Mouse (Mus musculus): ENCODE measurements around the gene Spen. TPM values are rescaled to one million over a fixed set of nuclear protein-coding genes. Genes with fewer than 3 reads are reported as not detected.
A peak's percentile ranks its signal among the peaks of the same experiment; 100 is the strongest.

Spen gene
- polyA plus RNA-seq (2015; fragmentation: Nextera tagmentation; extraction: Ambion mirVana): 7.4 and 10.5 TPM in 2 replicates

- Histone ChIP-seq H3K4me2 (replicated peaks) (peak within 1 kb of the TSS; percentile 94), H3K4me3 (replicated peaks) (peak within 1 kb of the TSS; percentile 94), H3K36me3 (no peaks in the 10 kb centered on the region), H3K9me3 (no peaks in the 10 kb centered on the region), H3K4me1 (replicated peaks) (peaks cover 7% of the 10 kb centered on the region), H3K27me3 (replicated peaks) (no peaks in the 10 kb centered on the region), H3K9ac (peak within 1 kb of the TSS; percentile 95), H3K27ac (peak within 1 kb of the TSS; percentile 99)
- peak; percentile 94 for ATAC-seq
- WGBS: under 1% methylated on average over 73 of the region's 88 CpGs
Observed at GRCm38 (mm10) chr4:141538408-141539212, at the start of gene Spen. Gene Spen (minus strand): TSS chr4:141538597.

- Histone ChIP-seq H3K4me3 (replicated peaks) (no peak overlapping the region), H3K36me3 (peaks cover 35% of the 10 kb centered on the region), H3K4me1 (replicated peaks) (no peaks in the 10 kb centered on the region), H3K27ac (no peak overlapping the region), H3K4me2 (replicated peaks) (no peak overlapping the region), H3K27me3 (replicated peaks) (no peaks in the 10 kb centered on the region), H3K9ac (no peak overlapping the region), H3K9me3 (no peaks in the 10 kb centered on the region)
- no peak for ATAC-seq
- WGBS: 91% methylated on average over 8 of the region's 8 CpGs
Observed at GRCm38 (mm10) chr4:141583919-141584318, 45.5 kb upstream of the Spen start.

GRCm38 (mm10) chr4:141581051-141581450 lies 42.7 kb upstream of the Spen start:
- H3K36me3 ChIP-seq: peaks cover 39% of the 10 kb centered on the region
- no peaks in the 10 kb centered on the region for H3K27me3 ChIP-seq (replicated peaks)
- no peak overlapping the region for H3K4me3 ChIP-seq (replicated peaks)
- no peaks in the 10 kb centered on the region for H3K9me3 ChIP-seq
- ATAC-seq: no peak
- peaks cover 4% of the 10 kb centered on the region; the same call in 1 of the 2 replicates for H3K4me1 ChIP-seq (replicated peaks)
- no peak overlapping the region for H3K9ac ChIP-seq
- no peak overlapping the region for H3K27ac ChIP-seq
- H3K4me2 ChIP-seq (replicated peaks): no peak overlapping the region
- 93% methylated on average over 13 of the region's 13 CpGs for WGBS

GRCm38 (mm10) chr4:141578833-141579232 lies 40.4 kb upstream of the Spen start:
- Histone ChIP-seq H3K27me3 (replicated peaks) (no peaks in the 10 kb centered on the region), H3K36me3 (peaks cover 34% of the 10 kb centered on the region), H3K4me3 (replicated peaks) (no peak overlapping the region), H3K27ac (peak overlapping the region; percentile 67), H3K9me3 (no peaks in the 10 kb centered on the region), H3K9ac (no peak overlapping the region), H3K4me1 (replicated peaks) (peaks cover 11% of the 10 kb centered on the region; the same call in 1 of the 2 replicates), H3K4me2 (replicated peaks) (no peak overlapping the region)
- ATAC-seq: peak; percentile 91
- WGBS: 32% methylated on average over 3 of the region's 3 CpGs

- no peak overlapping the region for H3K4me3 ChIP-seq (replicated peaks)
- no peak overlapping the region for H3K9ac ChIP-seq
- no peak for ATAC-seq
- no peaks in the 10 kb centered on the region for H3K27me3 ChIP-seq (replicated peaks)
- H3K27ac ChIP-seq: no peak overlapping the region
- H3K4me2 ChIP-seq (replicated peaks): no peak overlapping the region
- H3K9me3 ChIP-seq: no peaks in the 10 kb centered on the region
- H3K4me1 ChIP-seq (replicated peaks): peaks cover 17% of the 10 kb centered on the region
- 95% methylated on average over 7 of the region's 7 CpGs for WGBS
- H3K36me3 ChIP-seq: peaks cover 22% of the 10 kb centered on the region
Observed at GRCm38 (mm10) chr4:141576877-141577276, 38.5 kb upstream of the Spen start.

- Histone ChIP-seq H3K36me3 (peaks cover 22% of the 10 kb centered on the region), H3K9me3 (no peaks in the 10 kb centered on the region), H3K9ac (no peak overlapping the region), H3K4me1 (replicated peaks) (peaks cover 17% of the 10 kb centered on the region), H3K4me3 (replicated peaks) (no peak overlapping the region), H3K27ac (no peak overlapping the region), H3K27me3 (replicated peaks) (no peaks in the 10 kb centered on the region), H3K4me2 (replicated peaks) (no peak overlapping the region)
- WGBS: 74% methylated on average over 11 of the region's 11 CpGs
- no peak for ATAC-seq
Observed at GRCm38 (mm10) chr4:141576404-141576803, 38.0 kb upstream of the Spen start.

- 35% methylated on average over 27 of the region's 27 CpGs for WGBS
- no peak overlapping the region for H3K9ac ChIP-seq
Observed at GRCm38 (mm10) chr4:141574789-141575702, 36.6 kb upstream of the Spen start.

GRCm38 (mm10) chr4:141573359-141573966 lies 35.1 kb upstream of the Spen start:
- peak; percentile 70 for ATAC-seq
- WGBS: 30% methylated on average over 6 of the region's 6 CpGs
- H3K9me3 ChIP-seq: no peaks in the 10 kb centered on the region
- H3K27ac ChIP-seq: peak overlapping the region; percentile 81
- H3K27me3 ChIP-seq (replicated peaks): no peaks in the 10 kb centered on the region
- H3K4me3 ChIP-seq (replicated peaks): no peak overlapping the region
- peaks cover 23% of the 10 kb centered on the region for H3K4me1 ChIP-seq (replicated peaks)
- H3K9ac ChIP-seq: no peak overlapping the region
- no peak overlapping the region; the same call in 1 of the 2 replicates for H3K4me2 ChIP-seq (replicated peaks)
- peaks cover 8% of the 10 kb centered on the region; the same call in 1 of the 2 replicates for H3K36me3 ChIP-seq

More at GRCm38 (mm10) chr4:141574789-141575702, 36.6 kb upstream of the Spen start:
- Histone ChIP-seq H3K4me1 (replicated peaks) (peaks cover 24% of the 10 kb centered on the region), H3K27ac (no peak overlapping the region), H3K4me3 (replicated peaks) (no peak overlapping the region), H3K9me3 (no peaks in the 10 kb centered on the region), H3K36me3 (peaks cover 14% of the 10 kb centered on the region; the same call in 1 of the 2 replicates), H3K27me3 (replicated peaks) (no peaks in the 10 kb centered on the region), H3K4me2 (replicated peaks) (peak overlapping the region; percentile 33)
- ATAC-seq: peak; percentile 39

GRCm38 (mm10) chr4:141572668-141573358 lies 34.4 kb upstream of the Spen start:
- Histone ChIP-seq H3K9me3 (no peaks in the 10 kb centered on the region), H3K4me3 (replicated peaks) (no peak overlapping the region), H3K9ac (no peak overlapping the region), H3K4me1 (replicated peaks) (peaks cover 20% of the 10 kb centered on the region), H3K27me3 (replicated peaks) (no peaks in the 10 kb centered on the region), H3K27ac (peak overlapping the region; percentile 81), H3K4me2 (replicated peaks) (peak overlapping the region; percentile 6; the same call in 1 of the 2 replicates), H3K36me3 (peaks cover 8% of the 10 kb centered on the region; the same call in 1 of the 2 replicates)
- peak; percentile 46 for ATAC-seq
- 65% methylated on average over 7 of the region's 7 CpGs for WGBS

GRCm38 (mm10) chr4:141571934-141572333 lies 33.5 kb upstream of the Spen start:
- 61% methylated on average over 10 of the region's 10 CpGs for WGBS
- Histone ChIP-seq H3K4me2 (replicated peaks) (no peak overlapping the region), H3K4me3 (replicated peaks) (no peak overlapping the region), H3K36me3 (0 out of 2 replicates have a peak, but pooled peaks cover 1% of the 10 kb centered on the region), H3K27ac (no peak overlapping the region), H3K27me3 (replicated peaks) (no peaks in the 10 kb centered on the region), H3K9me3 (no peaks in the 10 kb centered on the region), H3K4me1 (replicated peaks) (peaks cover 20% of the 10 kb centered on the region), H3K9ac (no peak overlapping the region)
- ATAC-seq: no peak

GRCm38 (mm10) chr4:141571337-141571739 lies 32.9 kb upstream of the Spen start:
- no peak overlapping the region for H3K27ac ChIP-seq
- no peak for ATAC-seq
- H3K4me3 ChIP-seq (replicated peaks): no peak overlapping the region
- no peak overlapping the region for H3K9ac ChIP-seq
- WGBS: 44% methylated on average over 6 of the region's 6 CpGs
- no peaks in the 10 kb centered on the region for H3K36me3 ChIP-seq
- H3K4me1 ChIP-seq (replicated peaks): peaks cover 20% of the 10 kb centered on the region
- H3K27me3 ChIP-seq (replicated peaks): no peaks in the 10 kb centered on the region
- H3K9me3 ChIP-seq: no peaks in the 10 kb centered on the region
- no peak overlapping the region; the same call in 1 of the 2 replicates for H3K4me2 ChIP-seq (replicated peaks)

Measured in intestine, embryonic 15.5 days (tissue).